Mouse (Mus musculus) ES-Bruce4 (cell line): Measurements from ENCODE around the gene Slc3a2. TPM values are rescaled to one million over a fixed set of nuclear protein-coding genes. Genes with fewer than 3 reads are reported as not detected.

ENCODE experiments used
- H3K27ac ChIP-seq: 2 replicates; pipeline ENCODE4 v1.5.1; 2012; ENCODE audit warnings: low read length, inconsistent platforms; ENCODE audit not compliant: insufficient read depth
- H3K27me3 ChIP-seq: 2 replicates; pipeline ENCODE4 v1.6.1; 2012; ENCODE audit warnings: mild to moderate bottlenecking, low read length, inconsistent platforms; ENCODE audit not compliant: control insufficient read depth, poor library complexity, insufficient read depth, severe bottlenecking
- H3K36me3 ChIP-seq: 2 replicates; pipeline ENCODE4 v1.6.1; 2012; ENCODE audit warnings: inconsistent platforms, mild to moderate bottlenecking, low read length, moderate library complexity; ENCODE audit not compliant: control insufficient read depth, poor library complexity, insufficient read depth, severe bottlenecking
- H3K4me1 ChIP-seq: one replicate; pipeline ENCODE4 v1.8.1; 2011; ENCODE audit warnings: low read length; ENCODE audit not compliant: control insufficient read depth, insufficient read depth
- H3K4me3 ChIP-seq: 2 replicates; pipeline ENCODE4 v1.5.1; 2011; ENCODE audit warnings: low read depth, mild to moderate bottlenecking, low read length
- H3K9ac ChIP-seq: 2 replicates; pipeline ENCODE4 v1.6.1; 2012; ENCODE audit warnings: low read depth, mild to moderate bottlenecking, inconsistent platforms; ENCODE audit not compliant: poor library complexity, severe bottlenecking
- H3K9me3 ChIP-seq: replicated peaks from 2 replicates; pipeline ENCODE4 v1.6.1; 2012; ENCODE audit warnings: mild to moderate bottlenecking, low read length, inconsistent platforms; ENCODE audit not compliant: control insufficient read depth, poor library complexity, insufficient read depth, severe bottlenecking
- CTCF ChIP-seq: IDR thresholded peaks from one replicate; pipeline ENCODE4 v1.8.1; 2011; ENCODE audit warnings: low read depth, low read length
- EP300 ChIP-seq: IDR thresholded peaks from 2 replicates; pipeline ENCODE4 v1.6.1; 2011; ENCODE audit warnings: low read depth, low read length; ENCODE audit not compliant: insufficient read depth
- POLR2A ChIP-seq: IDR thresholded peaks from one replicate; pipeline ENCODE4 v1.8.1; 2011; ENCODE audit warnings: low read length; ENCODE audit not compliant: insufficient read depth
- polyA plus RNA-seq: library from polyadenylated mRNA; stranded (reverse); fragments of >200 nt; gene quantifications from 2 replicates; pipeline ENCODE4 v1.2.4, GENCODE M21; 2011; ENCODE audit warnings: low read depth; ENCODE audit not compliant: missing spikeins, insufficient read depth, insufficient read length

The Slc3a2 gene
- polyA plus RNA-seq, 1 experiment: 170 TPM

- Histone ChIP-seq H3K9me3 (no peaks in the 10 kb centered on the region), H3K27ac (peak within 1 kb of the TSS; percentile 70), H3K36me3 (peaks cover 36% of the 10 kb centered on the region), H3K4me3 (peak within 1 kb of the TSS; percentile 87), H3K27me3 (no peaks in the 10 kb centered on the region), H3K4me1 (no peaks in the 10 kb centered on the region), H3K9ac (peak within 1 kb of the TSS; percentile 66)
- TF ChIP-seq CTCF (no peak), POLR2A (peak; percentile 30), EP300 (no peak)
These were observed 18.2 kb upstream of the Slc3a2 start, which contains the start of gene Stx5a for GRCm38 (mm10) chr19:8741243-8741869. Gene Stx5a (plus strand): TSS chr19:8741413.

GRCm38 (mm10) chr19:8740603-8741002 is 17.4 kb upstream of the Slc3a2 start, which contains the start of gene 1700092M07Rik:
Gene 1700092M07Rik (plus strand): TSS chr19:8740718.
- Histone ChIP-seq H3K36me3 (peaks cover 35% of the 10 kb centered on the region), H3K4me3 (peak within 1 kb of the TSS; percentile 87), H3K9ac (peak within 1 kb of the TSS; percentile 66), H3K9me3 (no peaks in the 10 kb centered on the region), H3K27me3 (no peaks in the 10 kb centered on the region), H3K4me1 (no peaks in the 10 kb centered on the region), H3K27ac (peak within 1 kb of the TSS; percentile 70)
- TF ChIP-seq CTCF (no peak), EP300 (no peak), POLR2A (no peak)

GRCm38 (mm10) chr19:8739646-8740045 is 16.5 kb upstream of the Slc3a2 start:
- H3K4me1 ChIP-seq: no peaks in the 10 kb centered on the region
- no peak overlapping the region for H3K9ac ChIP-seq
- peaks cover 35% of the 10 kb centered on the region for H3K36me3 ChIP-seq
- no peak overlapping the region for H3K27ac ChIP-seq
- no peaks in the 10 kb centered on the region for H3K27me3 ChIP-seq
- no peaks in the 10 kb centered on the region for H3K9me3 ChIP-seq
- no peak for TF ChIP-seq POLR2A
- no peak for TF ChIP-seq CTCF
- TF ChIP-seq EP300: no peak
- H3K4me3 ChIP-seq: no peak overlapping the region

- no peak for TF ChIP-seq EP300
- no peak for TF ChIP-seq CTCF
- no peak for TF ChIP-seq POLR2A
- H3K27ac ChIP-seq: no peak overlapping the region
- peaks cover 35% of the 10 kb centered on the region for H3K36me3 ChIP-seq
- no peak overlapping the region for H3K9ac ChIP-seq
- H3K27me3 ChIP-seq: no peaks in the 10 kb centered on the region
- no peak overlapping the region for H3K4me3 ChIP-seq
- no peaks in the 10 kb centered on the region for H3K9me3 ChIP-seq
- H3K4me1 ChIP-seq: no peaks in the 10 kb centered on the region
These were observed 15.7 kb upstream of the Slc3a2 start for GRCm38 (mm10) chr19:8738911-8739310.

GRCm38 (mm10) chr19:8736160-8736467 is 12.9 kb upstream of the Slc3a2 start:
- Histone ChIP-seq H3K27me3 (no peaks in the 10 kb centered on the region), H3K27ac (no peak overlapping the region), H3K9ac (peak overlapping the region; percentile 83), H3K4me3 (peak overlapping the region; percentile 82), H3K4me1 (no peaks in the 10 kb centered on the region), H3K9me3 (no peaks in the 10 kb centered on the region), H3K36me3 (peaks cover 33% of the 10 kb centered on the region)
- TF ChIP-seq EP300: no peak
- no peak for TF ChIP-seq POLR2A
- no peak for TF ChIP-seq CTCF

GRCm38 (mm10) chr19:8735389-8736159 is 12.4 kb upstream of the Slc3a2 start, which contains the start of gene Wdr74:
Gene Wdr74 (plus strand): TSS chr19:8735827.
- peak within 1 kb of the TSS; percentile 82 for H3K4me3 ChIP-seq
- peak within 1 kb of the TSS; percentile 83 for H3K9ac ChIP-seq
- no peaks in the 10 kb centered on the region for H3K9me3 ChIP-seq
- H3K27ac ChIP-seq: no peak within 1 kb of the TSS
- H3K27me3 ChIP-seq: no peaks in the 10 kb centered on the region
- no peaks in the 10 kb centered on the region for H3K4me1 ChIP-seq
- peaks cover 32% of the 10 kb centered on the region for H3K36me3 ChIP-seq
- TF ChIP-seq POLR2A: peak; percentile 80
- no peak for TF ChIP-seq EP300
